Mouse (Mus musculus) neutrophil, adult 65 days (primary cell): ENCODE results near the gene Magea6. TPM values are rescaled to one million over a fixed set of nuclear protein-coding genes. Genes with fewer than 3 reads are reported as not detected.

Experiments used
- total RNA-seq: library from RNA; stranded (reverse); gene quantifications from 2 replicates; pipeline ENCODE4 v1.2.4, GENCODE M21; 2023

The Magea6 gene
- total RNA-seq, result not detected in 2 replicates

DNA sequence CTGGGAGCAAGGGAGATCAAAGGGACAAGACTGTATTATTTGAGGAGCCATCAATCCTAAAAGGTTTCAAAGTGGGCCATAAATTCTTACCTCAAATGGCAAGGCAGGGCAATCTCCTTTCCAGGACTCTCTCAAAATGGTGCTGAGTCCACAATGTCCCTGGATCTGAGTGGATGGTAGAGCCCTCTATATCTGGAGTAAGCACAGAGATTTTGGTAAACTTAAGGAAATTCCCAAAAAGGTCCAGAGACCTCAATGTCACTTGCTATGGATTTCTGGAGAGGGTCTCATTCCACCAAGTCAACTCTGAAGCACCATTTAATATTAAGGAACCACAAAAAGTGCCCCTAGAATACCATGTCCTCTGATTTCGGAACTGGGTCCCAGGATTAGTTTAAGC, at the start of gene Magea6:
Gene Magea6 (minus strand): TSS at position 101 of the 400 bp plus-strand sequence.

DNA sequence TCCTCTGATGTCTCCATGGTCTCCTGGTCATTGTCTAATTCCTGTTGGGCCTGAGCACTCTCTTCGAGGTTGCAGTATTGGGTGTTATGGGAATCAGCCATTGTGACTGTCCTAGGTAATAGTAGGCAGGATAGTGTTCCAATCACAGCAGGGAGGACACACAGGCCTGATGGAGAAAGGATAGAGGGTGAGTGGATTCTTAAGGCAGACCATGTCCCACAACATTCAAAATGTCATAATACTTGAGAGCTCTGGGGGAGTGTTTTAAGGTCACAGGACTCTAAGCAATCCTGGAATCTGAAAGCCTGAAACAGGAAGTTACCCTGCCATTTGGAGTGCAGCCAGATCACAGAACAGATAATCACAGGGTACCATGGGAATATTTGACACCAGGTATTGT, 13.6 kb upstream of the Magea6 start, which contains the start of gene Magea3:
Gene Magea3 (minus strand): TSS at position 101 of the 400 bp plus-strand sequence.

DNA sequence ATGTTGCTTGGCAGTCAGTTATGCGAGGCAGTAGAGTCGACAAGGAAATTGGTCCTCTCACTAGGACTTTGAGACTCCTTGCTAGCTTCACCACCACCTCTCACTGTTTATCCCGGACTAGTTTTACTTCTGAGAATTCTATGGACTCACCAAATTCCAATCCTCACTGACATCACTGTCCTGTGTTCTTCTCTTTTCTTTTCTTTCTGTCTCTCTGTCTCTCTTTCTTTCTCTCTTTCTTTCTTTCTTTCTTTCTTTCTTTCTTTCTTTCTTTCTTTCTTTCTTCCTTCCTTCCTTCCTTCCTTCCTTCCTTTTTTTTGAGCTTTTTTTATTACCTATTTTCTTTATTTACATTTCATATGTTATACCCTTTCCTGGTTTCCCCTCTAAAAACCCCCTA, 45.6 kb downstream of the Magea6 start, which contains the start of gene Cldn34b1:
Gene Cldn34b1 (minus strand): TSS at position 101 of the 400 bp plus-strand sequence.

Other genes starting within 250 kb of the Magea6 start
- gene Cldn34b1, start 45.7 kb downstream of the Magea6 start, total RNA-seq, result not detected in 2 replicates
- gene Magea3, start 13.5 kb upstream of the Magea6 start, total RNA-seq, result not detected in 2 replicates
- not detected in 2 replicates for gene Magea8, start 59.9 kb upstream of the Magea6 start, total RNA-seq
- gene Magea5, start 127.2 kb upstream of the Magea6 start, total RNA-seq, result not detected in 2 replicates
- not detected in 2 replicates for gene Magea1, start 153.8 kb upstream of the Magea6 start, total RNA-seq
- gene Magea2, start 157.7 kb upstream of the Magea6 start, total RNA-seq, result not detected in 2 replicates
- not detected in 2 replicates for gene Cldn34b2, start 192.4 kb upstream of the Magea6 start, total RNA-seq